Mouse (Mus musculus): ENCODE measurements around the gene C1galt1c1. TPM values are rescaled to one million over a fixed set of nuclear protein-coding genes. Genes with fewer than 3 reads are reported as not detected.

The C1galt1c1 gene
- 0.05 TPM in 1 of 2 replicates, not detected in the other for polyA plus RNA-seq (2012)

- TF ChIP-seq TAL1 (IDR thresholded peaks at IDR 0.05; ENCODE audit: low read length) (no peak), GATA1 (IDR thresholded peaks at IDR 0.05; ENCODE audit: low read length) (no peak)
- peaks cover 4% of the 10 kb centered on the region for H3K9me3 ChIP-seq (ENCODE audit: control insufficient read depth, low read length)
- H3K4me1 ChIP-seq (ENCODE audit: control insufficient read depth): peaks cover 14% of the 10 kb centered on the region
- H3K27me3 ChIP-seq (ENCODE audit: control insufficient read depth): no peaks in the 10 kb centered on the region; the same call in 1 of the 2 replicates
- H3K36me3 ChIP-seq (ENCODE audit: control insufficient read depth): peaks cover 8% of the 10 kb centered on the region
- peak within 1 kb of the TSS; percentile 86 for H3K4me3 ChIP-seq (replicated peaks)
These were observed at the start of gene C1galt1c1 for GRCm38 (mm10) chrX:38634801-38635637. Gene C1galt1c1, minus strand, starts transcription at chrX:38635087.

- Histone ChIP-seq H3K4me1 (ENCODE audit: control insufficient read depth) (no peaks in the 10 kb centered on the region), H3K9me3 (ENCODE audit: control insufficient read depth, low read length) (no peaks in the 10 kb centered on the region), H3K4me3 (replicated peaks) (no peak overlapping the region), H3K27me3 (ENCODE audit: control insufficient read depth) (no peaks in the 10 kb centered on the region), H3K36me3 (ENCODE audit: control insufficient read depth) (no peaks in the 10 kb centered on the region)
- no peak for TF ChIP-seq GATA1 (IDR thresholded peaks at IDR 0.05; ENCODE audit: low read length)
- no peak for TF ChIP-seq TAL1 (IDR thresholded peaks at IDR 0.05; ENCODE audit: low read length)
These were observed 47.1 kb upstream of the C1galt1c1 start for GRCm38 (mm10) chrX:38681972-38682371.

GRCm38 (mm10) chrX:38669111-38669903 is 34.4 kb upstream of the C1galt1c1 start:
- no peaks in the 10 kb centered on the region for H3K27me3 ChIP-seq (ENCODE audit: control insufficient read depth)
- TF ChIP-seq GATA1 (IDR thresholded peaks at IDR 0.05; ENCODE audit: low read length) (no peak), TAL1 (IDR thresholded peaks at IDR 0.05; ENCODE audit: low read length) (no peak)
- no peaks in the 10 kb centered on the region for H3K36me3 ChIP-seq (ENCODE audit: control insufficient read depth)
- H3K4me1 ChIP-seq (ENCODE audit: control insufficient read depth): no peaks in the 10 kb centered on the region
- no peaks in the 10 kb centered on the region for H3K9me3 ChIP-seq (ENCODE audit: control insufficient read depth, low read length)
- no peak overlapping the region for H3K4me3 ChIP-seq (replicated peaks)

GRCm38 (mm10) chrX:38656206-38656883 is 21.5 kb upstream of the C1galt1c1 start:
- Histone ChIP-seq H3K4me1 (ENCODE audit: control insufficient read depth) (no peaks in the 10 kb centered on the region), H3K36me3 (ENCODE audit: control insufficient read depth) (no peaks in the 10 kb centered on the region), H3K4me3 (replicated peaks) (no peak overlapping the region), H3K9me3 (ENCODE audit: control insufficient read depth, low read length) (peaks cover 7% of the 10 kb centered on the region), H3K27me3 (ENCODE audit: control insufficient read depth) (no peaks in the 10 kb centered on the region)
- no peak for TF ChIP-seq TAL1 (IDR thresholded peaks at IDR 0.05; ENCODE audit: low read length)
- no peak for TF ChIP-seq GATA1 (IDR thresholded peaks at IDR 0.05; ENCODE audit: low read length)

- no peaks in the 10 kb centered on the region for H3K36me3 ChIP-seq (ENCODE audit: control insufficient read depth)
- H3K9me3 ChIP-seq (ENCODE audit: control insufficient read depth, low read length): peaks cover 7% of the 10 kb centered on the region
- TF ChIP-seq GATA1 (IDR thresholded peaks at IDR 0.05; ENCODE audit: low read length) (no peak), TAL1 (IDR thresholded peaks at IDR 0.05; ENCODE audit: low read length) (no peak)
- no peaks in the 10 kb centered on the region for H3K4me1 ChIP-seq (ENCODE audit: control insufficient read depth)
- no peak overlapping the region for H3K4me3 ChIP-seq (replicated peaks)
- H3K27me3 ChIP-seq (ENCODE audit: control insufficient read depth): no peaks in the 10 kb centered on the region
These were observed 19.8 kb upstream of the C1galt1c1 start for GRCm38 (mm10) chrX:38654681-38655080.

- TF ChIP-seq GATA1 (IDR thresholded peaks at IDR 0.05; ENCODE audit: low read length) (no peak), TAL1 (IDR thresholded peaks at IDR 0.05; ENCODE audit: low read length) (no peak)
- no peak overlapping the region for H3K4me3 ChIP-seq (replicated peaks)
- no peaks in the 10 kb centered on the region for H3K4me1 ChIP-seq (ENCODE audit: control insufficient read depth)
These were observed 18.3 kb upstream of the C1galt1c1 start for GRCm38 (mm10) chrX:38653181-38653580.

GRCm38 (mm10) chrX:38651167-38651566 is 16.3 kb upstream of the C1galt1c1 start:
- Histone ChIP-seq H3K36me3 (ENCODE audit: control insufficient read depth) (no peaks in the 10 kb centered on the region), H3K4me3 (replicated peaks) (no peak overlapping the region), H3K27me3 (ENCODE audit: control insufficient read depth) (no peaks in the 10 kb centered on the region; the same call in 1 of the 2 replicates), H3K9me3 (ENCODE audit: control insufficient read depth, low read length) (peaks cover 7% of the 10 kb centered on the region), H3K4me1 (ENCODE audit: control insufficient read depth) (no peaks in the 10 kb centered on the region)
- TF ChIP-seq GATA1 (IDR thresholded peaks at IDR 0.05; ENCODE audit: low read length) (no peak), TAL1 (IDR thresholded peaks at IDR 0.05; ENCODE audit: low read length) (no peak)

More at GRCm38 (mm10) chrX:38653181-38653580, 18.3 kb upstream of the C1galt1c1 start:
- H3K27me3 ChIP-seq (ENCODE audit: control insufficient read depth): no peaks in the 10 kb centered on the region
- peaks cover 7% of the 10 kb centered on the region for H3K9me3 ChIP-seq (ENCODE audit: control insufficient read depth, low read length)
- H3K36me3 ChIP-seq (ENCODE audit: control insufficient read depth): no peaks in the 10 kb centered on the region

- Histone ChIP-seq H3K9me3 (ENCODE audit: control insufficient read depth, low read length) (peaks cover 7% of the 10 kb centered on the region), H3K4me3 (replicated peaks) (no peak overlapping the region), H3K27me3 (ENCODE audit: control insufficient read depth) (no peaks in the 10 kb centered on the region; the same call in 1 of the 2 replicates), H3K36me3 (ENCODE audit: control insufficient read depth) (no peaks in the 10 kb centered on the region), H3K4me1 (ENCODE audit: control insufficient read depth) (no peaks in the 10 kb centered on the region)
- TF ChIP-seq GATA1 (IDR thresholded peaks at IDR 0.05; ENCODE audit: low read length): no peak
- TF ChIP-seq TAL1 (IDR thresholded peaks at IDR 0.05; ENCODE audit: low read length): no peak
These were observed 15.6 kb upstream of the C1galt1c1 start for GRCm38 (mm10) chrX:38650404-38651039.
